Mouse (Mus musculus) stomach, postnatal 0 days (tissue): Measurements from ENCODE around the gene Cyb561d1. TPM values are rescaled to one million over a fixed set of nuclear protein-coding genes. Genes with fewer than 3 reads are reported as not detected.

ENCODE experiments used
- ATAC-seq: fragments of 200-750 bp; cut with Nextera tagmentation; 2 replicates; pipeline ENCODE4 v1.8.0; 2017; ENCODE audit not compliant: low FRiP score, low TSS enrichment
- DNase-seq: peaks from one replicate; pipeline ENCODE4 v3.0.0-alpha.2; 2016; ENCODE audit warnings: low spot score
- H3K27ac ChIP-seq: fragments of 300-500 bp; sonication (generic); replicated peaks from 2 replicates; pipeline ENCODE4 v1.5.1; 2014; ENCODE audit warnings: mild to moderate bottlenecking, control low read depth
- H3K27me3 ChIP-seq: fragments of 300-500 bp; sonication (generic); 2 replicates; pipeline ENCODE4 v1.6.1; 2014; ENCODE audit warnings: low read length; ENCODE audit not compliant: control insufficient read depth, insufficient read depth
- H3K36me3 ChIP-seq: fragments of 300-500 bp; sonication (generic); 2 replicates; pipeline ENCODE4 v1.6.1; 2014; ENCODE audit warnings: low read length, mixed read lengths; ENCODE audit not compliant: control insufficient read depth, insufficient read depth
- H3K4me1 ChIP-seq: fragments of 300-500 bp; sonication (generic); replicated peaks from 2 replicates; pipeline ENCODE4 v1.6.1; 2014; ENCODE audit warnings: antibody characterized with exemption; ENCODE audit not compliant: control insufficient read depth, insufficient read depth
- H3K4me2 ChIP-seq: fragments of 300-500 bp; sonication (generic); replicated peaks from 2 replicates; pipeline ENCODE4 v1.6.1; 2014; ENCODE audit warnings: low read depth, mild to moderate bottlenecking, control low read depth, moderate library complexity
- H3K4me3 ChIP-seq: fragments of 300-500 bp; sonication (generic); 2 replicates; pipeline ENCODE4 v1.5.1; 2014; ENCODE audit warnings: low read depth, low read length, control low read depth
- H3K9ac ChIP-seq: fragments of 300-500 bp; sonication (generic); 2 replicates; pipeline ENCODE4 v1.6.1; 2014; ENCODE audit warnings: mild to moderate bottlenecking, low read length, control low read depth, mixed read lengths
- H3K9me3 ChIP-seq: fragments of 300-500 bp; sonication (generic); 2 replicates; pipeline ENCODE4 v1.6.1; 2016; ENCODE audit warnings: low read length; ENCODE audit not compliant: control insufficient read depth
- CTCF ChIP-seq: IDR thresholded peaks from 2 replicates; pipeline ENCODE4 v1.5.1; 2016; ENCODE audit warnings: antibody characterized with exemption, low read depth, mild to moderate bottlenecking, moderate library complexity
- EP300 ChIP-seq: optimal IDR thresholded peaks from 2 replicates; pipeline ENCODE3; 2016; ENCODE audit warnings: antibody characterized with exemption
- WGBS: fragments of 180-500 bp; shearing (Covaris S2); extraction: QIAGEN DNeasy Blood & Tissue Kit; methylation state at CpG from one replicate; pipeline ENCODE4 v1.1.7; 2014; 5-methylcytosine and 5-hydroxymethylcytosine counted together
- polyA plus RNA-seq: library from polyadenylated mRNA; unstranded; fragments of >200 nt; fragmentation: Nextera tagmentation; extraction: Ambion mirVana; gene quantifications from 2 replicates; pipeline ENCODE4 v1.2.1, GENCODE M21; 2015

Cyb561d1 gene
- polyA plus RNA-seq, 1 experiment from 2014 or later = 5.5 TPM

DNA sequence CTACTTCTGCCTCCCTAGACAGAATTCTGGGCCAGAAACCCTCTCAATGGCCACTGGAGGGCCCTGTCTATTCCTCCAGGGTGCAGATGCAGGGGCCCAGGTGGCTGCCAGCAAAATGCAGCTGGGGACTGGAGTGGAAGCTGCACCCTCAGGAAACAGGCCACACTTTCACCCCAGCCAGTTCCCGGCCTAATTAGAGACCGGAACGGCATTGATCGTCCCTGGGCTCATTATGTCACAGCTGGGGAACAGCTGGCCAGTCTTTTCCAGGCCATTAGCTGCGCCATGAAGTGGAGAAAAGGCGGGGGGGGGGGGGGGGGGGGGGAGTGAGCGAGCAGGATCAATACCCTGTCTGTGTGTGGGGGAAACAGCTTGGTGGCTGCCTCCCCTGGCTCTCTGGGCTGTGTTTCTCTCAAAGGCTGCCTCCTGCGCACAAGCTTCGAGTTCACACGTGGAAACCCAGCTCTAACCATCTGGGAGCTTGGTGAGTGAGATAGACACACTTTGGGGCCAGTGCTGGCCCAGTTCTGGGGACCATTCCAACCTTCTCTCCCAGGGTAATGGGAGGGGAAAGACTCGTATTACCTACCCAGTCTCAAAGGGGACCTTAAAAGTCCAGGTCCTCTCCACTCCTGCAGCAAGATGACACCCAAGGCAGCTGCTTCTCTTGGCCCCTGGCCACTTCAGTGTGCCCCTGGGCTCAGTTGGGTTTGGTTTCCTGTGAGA is 34.4 kb downstream of the Cyb561d1 start:
- Histone ChIP-seq H3K27me3 (no peaks in the 10 kb centered on the region), H3K9ac (no peak overlapping the region), H3K4me2 (no peak overlapping the region), H3K4me3 (no peak overlapping the region), H3K4me1 (no peaks in the 10 kb centered on the region), H3K9me3 (no peaks in the 10 kb centered on the region), H3K27ac (0 out of 2 replicates have a peak overlapping the region, but pooled peaks have one; percentile 8), H3K36me3 (no peaks in the 10 kb centered on the region)
- WGBS = 34% methylated on average over 8 of the region's 11 CpGs
- ATAC-seq = peak; percentile 62; the same call in 1 of the 2 replicates
- TF ChIP-seq CTCF = peak; percentile 61
- TF ChIP-seq EP300 = no peak
- DNase-seq = peak; percentile 40

DNA sequence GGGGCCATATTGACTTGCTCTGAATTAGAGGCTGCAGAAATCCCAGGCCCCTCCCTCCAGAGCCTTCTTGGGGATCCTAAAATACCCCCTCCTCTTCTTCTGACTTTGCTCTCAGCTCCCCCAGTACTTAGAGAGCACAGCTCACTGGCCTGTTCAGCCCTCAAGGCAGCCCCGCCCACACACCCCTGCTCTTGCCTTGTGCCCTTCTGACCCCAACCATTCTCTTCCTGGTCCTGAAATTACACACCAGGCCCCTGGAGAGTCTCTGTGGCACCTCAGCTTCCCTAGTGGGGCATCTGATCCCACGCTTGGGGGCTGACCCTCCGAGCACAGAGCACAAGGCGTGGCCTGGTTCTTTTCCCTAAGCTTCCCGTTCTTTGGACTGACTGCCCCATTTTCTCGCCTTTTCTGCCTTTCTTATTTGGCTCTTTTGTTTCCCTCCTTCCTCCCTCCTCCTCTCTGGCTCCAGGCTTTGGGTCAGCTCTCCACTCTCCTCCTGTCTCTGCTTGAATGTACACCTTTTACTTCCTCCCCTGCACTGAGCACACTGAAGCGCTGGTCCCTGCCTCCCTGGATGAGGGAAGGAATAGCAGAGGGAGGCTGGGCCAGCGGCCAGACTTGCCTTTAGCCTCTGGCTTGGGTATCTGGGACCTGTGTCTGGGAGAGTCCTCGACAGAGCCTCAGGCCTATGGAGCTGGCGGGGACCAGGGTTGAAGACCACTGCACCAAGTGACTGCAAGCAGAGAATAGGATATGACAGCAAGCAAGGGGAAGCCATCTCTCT is 35.3 kb downstream of the Cyb561d1 start:
- 55% methylated on average over 10 of the region's 10 CpGs for WGBS
- H3K4me2 ChIP-seq = no peak overlapping the region
- ATAC-seq = no peak; the same call in 1 of the 2 replicates
- no peak overlapping the region for H3K9ac ChIP-seq
- no peaks in the 10 kb centered on the region for H3K4me1 ChIP-seq
- H3K27ac ChIP-seq = no peak overlapping the region
- no peak overlapping the region for H3K4me3 ChIP-seq
- TF ChIP-seq EP300 = no peak
- no peak for TF ChIP-seq CTCF
- H3K27me3 ChIP-seq = no peaks in the 10 kb centered on the region
- no peak for DNase-seq
- no peaks in the 10 kb centered on the region for H3K36me3 ChIP-seq
- no peaks in the 10 kb centered on the region for H3K9me3 ChIP-seq

DNA sequence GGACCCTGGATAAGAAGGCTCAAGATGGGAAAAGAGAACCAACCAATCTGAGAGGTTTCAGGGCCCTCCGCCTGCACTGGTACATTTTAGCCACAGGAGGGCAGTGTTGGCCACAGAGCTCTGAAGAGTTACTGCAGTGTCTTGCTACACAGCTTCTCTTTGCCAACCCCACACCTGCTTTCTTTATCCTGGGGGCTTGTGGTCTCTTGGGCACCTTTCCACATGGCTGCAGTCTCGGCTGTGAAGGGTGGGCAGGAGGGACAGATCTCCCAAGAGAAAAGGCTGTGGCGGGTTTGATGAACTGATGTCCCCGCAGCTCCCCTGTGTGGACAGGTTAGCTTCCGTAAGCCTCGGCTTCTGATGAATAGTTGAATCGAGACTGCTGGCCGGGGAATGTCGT is 36.2 kb downstream of the Cyb561d1 start:
- Histone ChIP-seq H3K9me3 (no peaks in the 10 kb centered on the region), H3K4me1 (no peaks in the 10 kb centered on the region), H3K4me2 (peak overlapping the region; percentile 49), H3K4me3 (no peak overlapping the region), H3K27me3 (no peaks in the 10 kb centered on the region), H3K36me3 (no peaks in the 10 kb centered on the region), H3K27ac (no peak overlapping the region), H3K9ac (no peak overlapping the region)
- DNase-seq (peak; percentile 83), ATAC-seq (peak; percentile 58)
- WGBS = 12% methylated on average over 9 of the region's 9 CpGs
- TF ChIP-seq CTCF (peak; percentile 98), EP300 (no peak)

DNA sequence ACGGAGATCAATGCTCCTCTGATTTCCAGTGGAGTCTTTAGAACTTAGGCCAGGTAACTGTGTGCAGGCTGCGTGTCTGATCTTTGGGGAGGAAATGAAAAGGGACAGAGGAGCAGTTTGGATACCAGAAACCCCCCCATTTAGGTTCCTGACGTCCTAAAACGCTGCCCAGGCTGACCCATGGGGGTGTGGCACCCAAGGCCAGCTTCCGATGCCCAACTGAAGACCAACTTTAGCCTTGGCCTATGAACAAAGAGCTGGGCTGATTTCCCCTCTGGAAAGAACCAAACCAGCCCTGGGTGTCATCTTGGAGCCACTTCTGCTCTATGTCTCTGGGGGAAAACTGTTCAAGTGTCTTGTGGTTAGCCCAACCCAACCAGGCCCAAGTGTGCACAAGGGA is 36.9 kb downstream of the Cyb561d1 start:
- Histone ChIP-seq H3K4me2 (no peak overlapping the region), H3K9ac (no peak overlapping the region), H3K4me1 (no peaks in the 10 kb centered on the region), H3K36me3 (no peaks in the 10 kb centered on the region), H3K27ac (no peak overlapping the region), H3K4me3 (no peak overlapping the region), H3K9me3 (no peaks in the 10 kb centered on the region), H3K27me3 (no peaks in the 10 kb centered on the region)
- TF ChIP-seq EP300 (no peak), CTCF (no peak)
- ATAC-seq (no peak), DNase-seq (no peak)
- WGBS = 59% methylated on average over 5 of the region's 5 CpGs

DNA sequence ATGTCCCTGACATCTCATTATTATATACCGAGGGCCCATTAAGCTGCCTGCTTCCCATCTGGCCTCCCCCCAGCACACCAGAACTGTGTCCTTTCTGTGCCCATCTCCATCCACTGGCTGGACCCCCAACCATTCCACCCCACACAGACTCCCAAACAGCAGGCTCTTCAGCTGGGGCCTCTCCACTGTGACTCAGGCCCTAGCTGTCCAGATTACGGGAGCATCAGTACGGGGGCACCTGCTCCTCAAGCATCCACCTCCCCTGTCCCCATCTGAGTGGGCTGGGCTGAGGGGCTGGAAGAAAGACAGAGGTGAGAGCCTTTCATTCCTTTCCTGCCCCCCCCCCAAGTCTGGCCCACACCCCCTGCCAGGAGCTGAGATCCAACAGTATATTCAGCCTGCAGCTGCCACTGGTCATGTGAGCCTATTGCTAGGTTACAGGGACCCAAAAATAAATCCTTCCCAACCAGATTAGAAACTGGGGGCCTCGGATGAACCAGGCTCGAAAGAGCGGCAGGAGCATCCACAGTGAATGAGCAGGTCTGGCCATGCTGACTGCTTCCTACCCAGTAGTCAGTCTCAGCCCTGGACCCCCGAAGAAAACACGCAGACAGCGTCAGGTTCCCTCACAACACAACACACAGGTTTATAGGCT is 42.5 kb downstream of the Cyb561d1 start:
- H3K9me3 ChIP-seq = no peaks in the 10 kb centered on the region
- 70% methylated on average over 9 of the region's 9 CpGs for WGBS
- no peak overlapping the region for H3K4me3 ChIP-seq
- DNase-seq (no peak), ATAC-seq (peak; percentile 39)
- no peaks in the 10 kb centered on the region for H3K4me1 ChIP-seq
- no peak overlapping the region for H3K27ac ChIP-seq
- H3K9ac ChIP-seq = no peak overlapping the region
- no peaks in the 10 kb centered on the region for H3K36me3 ChIP-seq
- no peaks in the 10 kb centered on the region for H3K27me3 ChIP-seq
- H3K4me2 ChIP-seq = no peak overlapping the region
- TF ChIP-seq CTCF (no peak), EP300 (no peak)

DNA sequence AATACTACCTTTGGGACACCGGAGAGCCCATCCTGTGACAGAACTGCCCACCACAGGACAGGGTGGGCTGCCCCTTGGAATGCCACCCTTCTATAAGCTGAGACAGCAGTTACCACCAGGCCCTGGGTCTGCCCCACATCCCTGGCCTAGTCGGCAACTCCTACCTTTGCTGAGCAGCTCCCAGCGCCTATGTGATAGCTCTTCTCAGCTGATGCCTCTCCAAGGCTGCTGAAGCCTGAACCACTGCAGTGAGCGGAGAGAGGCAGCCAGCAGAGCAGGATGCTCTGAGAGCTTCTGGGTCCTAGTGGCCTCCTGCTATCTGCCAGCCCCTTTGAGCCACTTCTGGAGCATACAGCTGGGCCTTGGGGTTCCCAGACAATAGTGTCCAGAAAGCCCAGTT is 46.4 kb downstream of the Cyb561d1 start, which contains the start of gene Gpr61:
Gene Gpr61, minus strand, starts transcription at position 227 of the 400 bp plus-strand sequence.
- no peak for TF ChIP-seq CTCF
- no peak for TF ChIP-seq EP300
- DNase-seq (no peak), ATAC-seq (no peak)
- Histone ChIP-seq H3K4me3 (no peak within 1 kb of the TSS), H3K9ac (no peak within 1 kb of the TSS), H3K27me3 (no peaks in the 10 kb centered on the region), H3K27ac (no peak within 1 kb of the TSS), H3K4me2 (no peak within 1 kb of the TSS), H3K36me3 (no peaks in the 10 kb centered on the region), H3K9me3 (no peaks in the 10 kb centered on the region), H3K4me1 (no peaks in the 10 kb centered on the region)
- 48% methylated on average over 4 of the region's 4 CpGs for WGBS
